Mouse (Mus musculus) heart, postnatal 0 days (tissue): Measurements from ENCODE around the gene Agap1.

ENCODE experiments used
- CTCF ChIP-seq: IDR thresholded peaks from 2 replicates; pipeline ENCODE4 v1.5.1; 2016; ENCODE audit warnings: antibody characterized with exemption, control low read depth, low read depth
- EP300 ChIP-seq: IDR thresholded peaks from 2 replicates; pipeline ENCODE4 v1.6.1; 2016; ENCODE audit warnings: antibody characterized with exemption, low read depth

DNA sequence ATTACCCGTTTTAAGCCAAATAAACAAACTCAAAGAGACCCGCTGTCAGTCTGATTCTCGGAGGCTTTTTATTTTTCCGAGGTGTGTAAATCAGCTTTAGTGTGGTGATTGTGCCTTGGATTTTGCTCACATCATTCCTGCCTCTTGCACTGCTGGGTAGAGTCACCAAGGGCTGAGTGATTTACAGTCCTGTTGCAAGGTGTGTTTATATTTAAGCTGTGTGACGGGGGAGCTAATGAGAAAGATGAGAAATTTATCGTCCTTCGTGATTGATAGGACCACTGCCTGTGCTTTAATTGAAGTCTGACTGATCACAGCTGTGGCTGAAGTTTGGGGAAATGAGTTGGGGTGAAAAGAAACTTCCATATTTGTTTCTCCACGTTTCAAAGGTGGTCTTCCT is 192.9 kb downstream of the Agap1 start:
- TF ChIP-seq EP300 (no peak), CTCF (no peak)
